Mouse (Mus musculus) retina, embryonic 14.5 days (tissue): ENCODE data around the gene Itpkc.
A peak's percentile ranks its signal among the peaks of the same experiment; 100 is the strongest.

Experiments used
- DNase-seq: peaks from one replicate; pipeline ENCODE4 v3.0.0-alpha.2; 2015; ENCODE audit warnings: low spot score

Itpkc gene

DNA sequence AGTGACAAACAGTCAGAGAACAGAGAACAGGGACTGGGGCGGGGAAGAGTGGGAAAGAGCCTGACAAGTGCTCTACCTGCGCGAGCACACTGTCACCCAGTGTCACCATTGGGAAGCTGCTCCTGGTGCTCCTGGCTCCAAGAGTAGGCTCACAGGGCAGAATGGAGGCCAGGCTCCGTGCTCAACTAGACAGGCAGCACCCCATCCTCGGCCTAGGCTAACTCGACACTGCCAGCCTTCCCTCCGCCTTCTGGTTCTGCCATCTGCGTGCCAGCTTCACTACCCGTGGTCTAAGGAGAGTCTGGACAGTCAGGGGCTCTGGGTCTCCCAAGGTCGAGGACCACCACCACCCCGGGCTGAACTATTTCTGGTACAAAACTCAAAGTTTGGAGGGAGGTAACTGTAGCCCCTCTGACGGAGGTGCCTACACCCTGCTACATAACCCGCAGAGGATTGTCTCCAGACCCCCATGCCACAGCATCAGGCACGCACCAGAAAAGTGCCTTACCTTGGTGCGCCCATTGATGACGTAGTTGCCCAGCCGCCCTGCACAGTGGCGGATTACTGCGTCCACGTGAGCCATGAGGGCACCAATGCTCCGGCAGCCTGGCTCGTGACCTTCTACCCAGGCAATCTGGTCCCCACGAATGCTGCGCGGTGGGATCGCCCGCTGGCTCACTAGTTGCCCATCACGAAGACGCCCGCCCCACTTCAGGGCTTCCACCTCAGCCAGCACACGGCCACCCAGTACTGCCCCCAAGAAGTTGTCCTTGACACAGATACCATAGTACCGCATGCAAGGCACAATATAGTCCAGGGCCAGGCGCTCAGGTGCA is 64.1 kb downstream of the Itpkc start:
- DNase-seq: no peak

DNA sequence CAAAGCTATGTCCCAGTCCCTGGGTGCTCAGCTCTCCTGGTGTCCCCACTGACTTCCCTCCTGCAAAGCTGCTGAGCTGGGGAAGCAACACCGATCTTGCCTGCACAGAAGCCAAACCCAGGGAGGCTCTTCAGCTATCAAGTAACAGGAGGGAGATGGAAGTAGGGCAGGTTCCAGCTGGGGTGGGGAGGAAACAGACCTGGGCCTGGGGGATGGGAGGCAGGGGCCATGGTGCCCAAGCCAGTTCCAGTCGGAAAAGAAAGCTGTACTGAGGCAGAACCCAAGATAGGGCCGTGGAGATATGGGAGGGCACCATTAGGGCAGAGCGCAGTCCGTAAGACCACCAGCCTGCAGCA is 65.0 kb downstream of the Itpkc start:
- DNase-seq: no peak

DNA sequence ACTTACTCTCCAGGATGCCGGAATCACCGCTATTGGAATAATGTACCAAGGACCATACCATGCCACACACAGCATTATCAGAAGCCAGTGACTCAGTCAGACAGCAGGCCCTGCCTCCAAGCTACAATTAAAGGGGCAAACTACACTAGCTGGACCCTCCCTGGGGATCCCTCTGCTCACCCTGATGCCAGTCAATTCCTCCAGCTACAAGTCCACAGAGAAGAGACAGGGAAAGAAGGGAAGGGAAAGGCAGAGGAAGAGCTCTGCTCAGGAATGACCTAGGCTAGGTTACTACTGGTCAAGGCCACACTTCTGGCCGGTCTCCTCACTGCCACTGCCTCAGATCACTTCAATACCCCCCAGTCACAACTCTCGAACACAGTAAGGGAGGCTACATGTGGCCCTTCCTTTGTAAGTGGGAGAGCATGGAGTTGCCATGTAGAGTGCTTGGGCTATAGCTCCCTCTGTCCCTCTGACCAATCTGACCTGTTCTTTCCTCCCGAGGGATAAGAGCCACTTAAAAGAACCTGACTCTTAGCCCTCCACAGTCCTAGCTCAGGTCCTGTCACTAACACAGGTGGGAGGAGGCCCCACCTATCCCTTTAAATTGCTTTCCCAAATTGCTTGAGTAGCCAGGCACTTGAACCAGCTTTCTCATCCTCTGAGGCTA is 65.5 kb downstream of the Itpkc start:
- no peak for DNase-seq

DNA sequence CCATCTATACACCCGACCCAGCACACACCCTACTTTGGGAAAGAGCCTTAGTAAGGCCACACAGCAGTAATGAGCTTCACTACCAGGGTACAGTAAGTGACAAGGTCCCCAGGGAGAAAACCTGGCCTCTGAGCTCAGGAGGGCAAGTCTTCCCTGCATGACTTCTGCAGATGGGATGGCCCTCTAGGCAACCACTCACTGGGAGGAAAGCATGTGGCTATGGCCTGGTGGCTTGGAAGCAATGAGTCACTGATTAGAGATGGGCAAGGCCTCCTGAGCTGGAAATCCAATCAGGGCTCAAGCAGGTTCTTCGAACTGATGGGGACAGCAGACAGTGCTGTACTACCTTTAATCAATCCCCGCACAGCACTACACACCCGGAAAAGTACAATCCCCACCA is 66.7 kb downstream of the Itpkc start:
- no peak for DNase-seq

DNA sequence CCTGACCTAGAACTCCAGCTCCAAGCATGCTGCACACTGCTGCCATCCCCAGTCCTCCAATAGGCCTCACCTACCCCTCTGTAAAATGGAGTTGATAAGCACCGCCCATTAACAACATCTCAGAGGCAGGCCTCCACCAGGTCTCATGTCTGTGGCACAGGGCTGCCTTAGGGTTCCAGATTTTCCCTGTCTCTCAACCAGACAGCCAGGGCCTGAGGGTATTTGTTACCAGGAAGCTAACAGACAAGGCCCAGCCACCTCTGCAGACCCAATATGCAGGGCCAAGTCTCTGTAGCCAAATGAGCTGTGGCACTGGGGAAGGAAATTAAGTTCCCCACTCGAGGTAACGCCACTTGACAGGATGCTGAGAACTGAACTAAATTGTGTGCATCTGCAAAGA is 67.5 kb downstream of the Itpkc start:
- DNase-seq: no peak

DNA sequence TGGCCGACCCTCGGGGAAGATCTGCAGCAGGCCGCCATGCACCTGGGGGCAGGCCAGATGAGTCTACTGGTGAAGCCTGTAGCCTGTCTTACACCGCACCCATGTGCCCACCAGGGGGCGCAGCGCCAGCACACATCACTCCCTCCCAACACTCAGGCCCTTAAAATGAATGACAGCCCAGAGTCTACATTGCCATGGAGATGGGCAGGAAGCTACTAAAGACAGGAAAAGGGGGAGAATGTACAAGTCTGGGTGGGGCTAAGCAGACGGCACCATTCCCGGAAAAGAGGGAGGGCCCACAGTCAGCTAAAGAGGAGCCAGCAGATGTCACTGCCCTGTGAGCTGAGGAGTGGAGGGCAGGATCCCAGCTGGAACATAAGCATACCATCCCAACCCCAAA is 68.6 kb downstream of the Itpkc start:
- DNase-seq: peak; percentile 90

DNA sequence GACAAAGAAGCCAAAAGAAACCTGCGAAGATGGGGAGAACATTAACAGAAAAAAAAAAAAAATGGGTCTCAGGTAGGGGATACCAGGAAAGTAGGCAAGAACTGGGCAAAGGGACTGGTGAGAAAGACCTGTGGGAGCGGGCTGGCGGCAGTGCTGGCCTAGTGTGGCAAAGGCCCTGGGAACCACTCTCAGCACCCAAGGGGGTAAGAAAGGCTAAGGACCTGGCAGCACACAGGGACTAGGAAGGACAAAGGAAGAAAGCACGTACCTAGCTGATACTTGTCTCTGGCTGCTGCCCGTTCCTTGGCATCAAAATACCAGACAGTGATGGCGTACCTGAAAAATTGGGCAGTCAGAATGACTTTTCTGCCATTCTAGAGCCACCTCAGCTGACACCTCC is 69.2 kb downstream of the Itpkc start:
- no peak for DNase-seq

DNA sequence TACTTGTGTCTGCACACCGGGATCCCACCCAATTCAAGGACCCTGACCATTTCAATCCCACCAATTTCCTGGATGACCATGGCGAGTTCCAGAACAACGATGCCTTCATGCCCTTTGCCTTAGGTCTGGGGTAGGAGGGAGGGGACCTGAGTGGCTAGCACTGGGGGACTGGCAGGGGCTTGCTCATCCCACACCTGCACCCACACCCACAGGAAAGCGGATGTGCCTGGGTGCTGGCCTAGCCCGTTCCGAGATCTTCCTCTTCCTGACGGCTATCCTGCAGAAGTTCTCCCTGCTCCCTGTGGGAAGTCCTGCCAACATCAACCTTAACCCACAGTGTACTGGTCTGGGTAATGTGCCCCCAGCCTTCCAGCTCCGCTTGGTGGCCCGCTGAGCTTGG is 70.3 kb downstream of the Itpkc start:
- no peak for DNase-seq
